Mouse (Mus musculus) liver, embryonic 12.5 days (tissue): ENCODE data around the gene Podxl. TPM values are rescaled to one million over a fixed set of nuclear protein-coding genes. Genes with fewer than 3 reads are reported as not detected.

Experiments
- ATAC-seq: fragments of 200-750 bp; cut with Nextera tagmentation; 2 replicates; pipeline ENCODE4 v1.8.0; 2017; ENCODE audit warnings: moderate number of reproducible peaks, mild to moderate bottlenecking, moderate library complexity
- H3K27ac ChIP-seq: fragments of 300-500 bp; sonication (generic); 2 replicates; pipeline ENCODE4 v1.5.1; 2016; ENCODE audit warnings: mild to moderate bottlenecking
- H3K27me3 ChIP-seq: fragments of 300-500 bp; sonication (generic); replicated peaks from 2 replicates; pipeline ENCODE4 v1.6.1; 2016; ENCODE audit warnings: mild to moderate bottlenecking, moderate library complexity
- H3K36me3 ChIP-seq: fragments of 300-500 bp; sonication (generic); 2 replicates; pipeline ENCODE4 v1.6.1; 2016; ENCODE audit warnings: mild to moderate bottlenecking, moderate library complexity
- H3K4me1 ChIP-seq: fragments of 300-500 bp; sonication (generic); 2 replicates; pipeline ENCODE4 v1.6.1; 2016
- H3K4me2 ChIP-seq: fragments of 300-500 bp; sonication (generic); 2 replicates; pipeline ENCODE4 v1.6.1; 2016; ENCODE audit warnings: mild to moderate bottlenecking, moderate library complexity
- H3K4me3 ChIP-seq: fragments of 300-500 bp; sonication (generic); 2 replicates; pipeline ENCODE4 v1.5.1; 2016; ENCODE audit warnings: mild to moderate bottlenecking, moderate library complexity
- H3K9ac ChIP-seq: fragments of 300-500 bp; sonication (generic); 2 replicates; pipeline ENCODE4 v1.6.1; 2016; ENCODE audit warnings: mild to moderate bottlenecking, moderate library complexity
- H3K9me3 ChIP-seq: fragments of 300-500 bp; sonication (generic); replicated peaks from 2 replicates; pipeline ENCODE4 v1.6.1; 2016; ENCODE audit warnings: mild to moderate bottlenecking, moderate library complexity
- WGBS: fragments of 180-500 bp; shearing (Covaris S2); methylation state at CpG from one replicate; pipeline ENCODE4 v1.1.7; 2016; ENCODE audit not compliant: insufficient replicate concordance; 5-methylcytosine and 5-hydroxymethylcytosine counted together
- polyA plus RNA-seq: library from polyadenylated mRNA; unstranded; fragments of >200 nt; fragmentation: Nextera tagmentation; extraction: Ambion mirVana; gene quantifications from 2 replicates; pipeline ENCODE4 v1.2.1, GENCODE M21; 2016

The Podxl gene
- polyA plus RNA-seq, 1 experiment from 2014 or later: 23.0 TPM

DNA sequence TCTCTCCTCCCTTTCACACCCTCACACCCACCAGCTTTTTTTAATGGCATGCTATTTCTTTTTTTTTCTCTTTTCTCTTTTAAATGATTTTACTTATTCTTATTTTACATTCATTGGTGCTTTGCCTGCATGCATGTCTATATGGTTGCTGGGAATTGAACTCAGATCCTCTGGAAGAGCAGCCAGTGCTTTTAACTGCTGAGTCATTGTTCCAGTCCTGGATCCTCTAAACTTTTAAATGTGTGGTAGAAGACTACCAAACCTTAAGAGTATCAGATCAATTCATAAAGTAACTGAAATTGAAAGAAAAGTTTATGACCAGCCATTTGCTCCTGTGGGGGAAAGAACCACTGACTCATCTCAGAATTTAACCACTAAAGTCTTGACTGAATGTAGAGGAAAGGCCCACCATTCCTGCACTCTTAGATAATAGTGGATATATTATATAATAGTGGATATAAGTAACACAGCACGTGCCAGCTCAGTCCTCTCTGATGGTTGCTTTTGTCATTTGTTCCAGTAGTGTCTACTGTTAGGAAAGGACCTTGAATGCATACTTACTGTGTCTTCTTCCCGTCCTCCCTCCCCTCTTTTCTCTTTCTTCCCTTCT, 68.6 kb downstream of the Podxl start:
- Histone ChIP-seq H3K4me2 (no peak overlapping the region), H3K9me3 (no peaks in the 10 kb centered on the region), H3K36me3 (peaks cover 56% of the 10 kb centered on the region), H3K9ac (no peak overlapping the region), H3K27ac (no peak overlapping the region), H3K4me3 (no peak overlapping the region), H3K4me1 (peaks cover 5% of the 10 kb centered on the region), H3K27me3 (no peaks in the 10 kb centered on the region)
- no peak for ATAC-seq
- WGBS: 76% methylated on average over 2 of the region's 2 CpGs

DNA sequence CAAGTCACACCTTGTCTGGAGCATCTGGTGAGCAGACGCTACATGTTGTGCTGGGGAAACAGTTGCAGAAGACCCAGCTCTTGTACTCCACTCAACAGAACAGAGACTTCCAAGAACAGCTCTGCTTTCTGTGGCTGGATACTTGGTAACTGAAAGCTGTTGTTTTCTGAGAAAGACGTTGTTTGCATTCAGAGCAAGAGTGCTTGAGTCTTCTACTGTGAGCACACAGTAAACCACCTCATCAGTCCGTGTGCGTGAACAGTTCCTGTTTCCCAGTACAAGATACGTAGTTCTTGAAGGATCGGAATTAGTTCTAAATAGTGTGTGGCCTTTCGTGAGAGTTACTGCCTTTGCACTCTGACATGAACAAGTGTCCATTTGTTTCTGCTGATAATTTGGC, 73.8 kb downstream of the Podxl start:
- Histone ChIP-seq H3K4me1 (peaks cover 5% of the 10 kb centered on the region), H3K4me3 (no peak overlapping the region), H3K36me3 (peaks cover 61% of the 10 kb centered on the region), H3K27ac (no peak overlapping the region), H3K27me3 (no peaks in the 10 kb centered on the region), H3K4me2 (no peak overlapping the region), H3K9ac (no peak overlapping the region), H3K9me3 (no peaks in the 10 kb centered on the region)
- ATAC-seq: no peak
- WGBS: 88% methylated on average over 7 of the region's 7 CpGs

DNA sequence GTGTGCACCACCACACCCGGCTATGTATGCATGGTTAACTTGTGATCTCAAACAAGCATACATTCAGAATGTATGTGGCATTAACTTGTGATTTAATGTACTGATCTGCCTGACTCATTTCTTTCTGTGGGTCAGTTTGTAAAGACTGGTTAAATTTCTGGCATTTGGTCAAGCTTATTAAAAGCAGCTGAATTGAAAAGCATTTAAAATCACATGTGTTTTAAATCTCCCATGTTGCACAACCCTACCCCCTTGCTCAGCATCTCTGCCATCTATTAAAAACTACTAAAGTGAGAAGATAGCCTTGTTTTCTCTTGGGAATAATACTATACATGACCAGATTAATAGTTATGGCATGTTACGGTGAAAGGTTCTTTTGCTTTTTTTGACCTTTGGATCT, 77.2 kb downstream of the Podxl start:
- WGBS: 87% methylated on average over 2 of the region's 2 CpGs
- no peak overlapping the region for H3K27ac ChIP-seq
- no peak overlapping the region for H3K4me2 ChIP-seq
- H3K27me3 ChIP-seq: no peaks in the 10 kb centered on the region
- H3K4me1 ChIP-seq: peaks cover 5% of the 10 kb centered on the region
- H3K9me3 ChIP-seq: no peaks in the 10 kb centered on the region
- peaks cover 55% of the 10 kb centered on the region for H3K36me3 ChIP-seq
- no peak for ATAC-seq
- no peak overlapping the region for H3K9ac ChIP-seq
- no peak overlapping the region for H3K4me3 ChIP-seq

DNA sequence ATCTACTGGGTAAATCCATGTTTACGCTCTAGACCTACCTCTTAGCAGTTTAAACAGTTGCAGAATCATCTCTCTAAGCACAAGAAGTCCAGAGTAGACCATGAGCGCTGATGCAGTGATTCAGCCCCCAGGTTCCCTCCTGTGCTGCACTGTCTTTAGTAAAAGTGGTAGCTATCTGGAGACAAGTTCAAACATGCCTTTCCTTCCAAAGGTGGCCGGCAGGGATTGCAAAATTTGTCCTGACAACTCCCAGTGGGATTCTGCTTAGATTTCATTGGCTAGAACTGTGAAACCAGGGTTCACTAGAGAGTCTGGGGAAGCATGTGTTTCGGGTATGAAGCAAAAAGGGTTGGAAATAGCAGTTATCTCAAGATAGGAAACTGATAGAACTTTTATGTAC, 83.8 kb downstream of the Podxl start:
- Histone ChIP-seq H3K4me2 (no peak overlapping the region), H3K27ac (no peak overlapping the region), H3K9me3 (no peaks in the 10 kb centered on the region), H3K36me3 (peaks cover 46% of the 10 kb centered on the region), H3K4me3 (no peak overlapping the region), H3K9ac (no peak overlapping the region), H3K4me1 (no peaks in the 10 kb centered on the region), H3K27me3 (no peaks in the 10 kb centered on the region)
- ATAC-seq: no peak
- WGBS: 87% methylated on average over 4 of the region's 4 CpGs

DNA sequence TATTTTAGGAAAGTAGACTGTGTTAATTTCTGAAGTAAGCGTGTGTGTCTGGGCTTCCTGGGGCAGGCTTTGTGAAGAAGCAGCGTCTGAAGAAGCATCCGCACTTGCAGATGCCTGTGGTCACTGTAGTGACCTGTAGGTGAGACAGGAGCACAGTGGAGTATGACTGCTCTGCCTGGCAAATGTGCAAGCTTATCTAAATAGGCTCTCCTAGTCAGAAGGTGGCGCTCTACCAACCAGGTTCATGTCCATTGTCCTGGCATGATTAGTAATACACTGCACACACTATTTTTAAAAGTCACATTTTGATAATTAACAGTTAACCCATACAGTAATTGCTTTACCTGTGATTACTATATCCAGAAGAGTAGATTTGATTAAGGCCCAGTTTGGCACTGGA, 85.6 kb downstream of the Podxl start:
- 79% methylated on average over 4 of the region's 4 CpGs for WGBS
- no peak for ATAC-seq
- H3K4me3 ChIP-seq: no peak overlapping the region
- peaks cover 59% of the 10 kb centered on the region for H3K36me3 ChIP-seq
- no peaks in the 10 kb centered on the region for H3K4me1 ChIP-seq
- H3K27me3 ChIP-seq: no peaks in the 10 kb centered on the region
- no peak overlapping the region for H3K27ac ChIP-seq
- H3K9ac ChIP-seq: no peak overlapping the region
- H3K9me3 ChIP-seq: no peaks in the 10 kb centered on the region
- no peak overlapping the region for H3K4me2 ChIP-seq

Other genes with a start within 250 kb of the Podxl start
- gene Mkln1, start 165.2 kb downstream of the Podxl start, polyA plus RNA-seq: 175 and 177 TPM in 2 replicates